Mouse (Mus musculus) neural tube, embryonic 14.5 days (tissue): ENCODE results near the gene Pirb. TPM values are rescaled to one million over a fixed set of nuclear protein-coding genes. Genes with fewer than 3 reads are reported as not detected.

Source experiments
- ATAC-seq: fragments of 200-750 bp; cut with Nextera tagmentation; 2 replicates; pipeline ENCODE4 v1.8.0; 2017; ENCODE audit warnings: low read depth, mild to moderate bottlenecking, moderate TSS enrichment, moderate library complexity
- H3K27ac ChIP-seq: fragments of 300-500 bp; sonication (generic); 2 replicates; pipeline ENCODE4 v1.5.1; 2014; ENCODE audit warnings: low read depth, mild to moderate bottlenecking, control low read depth, low read length, moderate library complexity, mixed read lengths
- H3K27me3 ChIP-seq: fragments of 300-500 bp; sonication (generic); 2 replicates; pipeline ENCODE4 v1.6.1; 2014; ENCODE audit warnings: low read length; ENCODE audit not compliant: control insufficient read depth, insufficient read depth
- H3K36me3 ChIP-seq: fragments of 300-500 bp; sonication (generic); 2 replicates; pipeline ENCODE4 v1.6.1; 2014; ENCODE audit warnings: low read length, mixed read lengths; ENCODE audit not compliant: control insufficient read depth, insufficient read depth
- H3K4me1 ChIP-seq: fragments of 300-500 bp; sonication (generic); 2 replicates; pipeline ENCODE4 v1.6.1; 2014; ENCODE audit warnings: low read length; ENCODE audit not compliant: control insufficient read depth, insufficient read depth
- H3K4me2 ChIP-seq: fragments of 300-500 bp; sonication (generic); 2 replicates; pipeline ENCODE4 v1.6.1; 2014; ENCODE audit warnings: mild to moderate bottlenecking, low read depth, low read length, control low read depth
- H3K4me3 ChIP-seq: fragments of 300-500 bp; sonication (generic); 2 replicates; pipeline ENCODE4 v1.5.1; 2014; ENCODE audit warnings: low read depth, low read length, control low read depth, mixed read lengths
- H3K9ac ChIP-seq: fragments of 300-500 bp; sonication (generic); replicated peaks from 2 replicates; pipeline ENCODE4 v1.6.1; 2014; ENCODE audit warnings: low read depth, mild to moderate bottlenecking, control low read depth, low read length, mixed read lengths
- H3K9me3 ChIP-seq: fragments of 300-500 bp; sonication (generic); 2 replicates; pipeline ENCODE4 v1.6.1; 2016; ENCODE audit warnings: low read length; ENCODE audit not compliant: control insufficient read depth
- WGBS: fragments of 180-500 bp; shearing (Covaris S2); extraction: QIAGEN DNeasy Blood & Tissue Kit; methylation state at CpG from one replicate; pipeline ENCODE4 v1.1.7; 2014; 5-methylcytosine and 5-hydroxymethylcytosine counted together
- polyA plus RNA-seq: library from polyadenylated mRNA; unstranded; fragments of >200 nt; fragmentation: Nextera tagmentation; extraction: Ambion mirVana; gene quantifications from 2 replicates; pipeline ENCODE4 v1.2.1, GENCODE M21; 2014

Pirb gene
- polyA plus RNA-seq, 1 experiment from 2014 or later: 0.12 TPM

DNA sequence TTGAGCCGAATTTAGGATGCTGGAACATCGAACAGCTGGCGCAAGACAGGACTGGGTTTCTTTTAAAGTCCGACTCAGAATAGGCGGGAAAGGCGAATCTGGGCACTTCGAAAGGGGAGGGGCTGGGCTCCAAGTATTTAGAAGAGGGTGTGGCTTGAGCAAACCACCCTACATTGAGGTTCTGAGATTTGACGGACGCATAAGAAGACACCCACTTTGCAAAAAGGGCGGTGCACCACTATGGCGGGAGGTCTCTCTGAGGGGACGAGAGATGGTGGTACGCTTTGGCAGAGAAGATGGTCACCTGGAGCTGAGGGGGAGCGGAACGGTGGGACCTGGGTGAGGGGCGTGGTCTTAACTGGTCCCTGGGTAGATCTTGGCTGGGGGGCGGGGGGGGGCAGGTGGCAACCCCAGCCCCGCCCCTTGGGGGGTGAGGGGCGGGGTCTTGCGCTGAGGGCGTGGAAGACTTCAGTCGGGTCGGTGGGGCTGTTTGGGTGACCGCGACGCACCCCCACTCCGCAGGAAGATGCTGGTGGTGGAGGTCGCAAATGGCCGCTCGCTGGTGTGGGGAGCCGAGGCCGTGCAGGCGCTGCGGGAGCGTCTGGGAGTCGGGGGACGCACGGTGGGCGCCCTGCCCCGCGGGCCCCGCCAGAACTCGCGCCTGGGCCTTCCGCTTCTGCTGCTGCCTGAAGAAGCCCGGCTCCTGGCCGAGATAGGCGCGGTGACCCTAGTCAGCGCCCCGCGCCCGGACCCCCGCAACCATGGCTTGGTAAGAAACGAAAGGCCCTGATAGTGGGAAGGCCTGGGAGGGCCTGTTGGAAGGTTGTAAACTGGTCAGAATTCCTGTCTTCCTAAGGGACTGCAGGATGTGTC is 25.9 kb downstream of the Pirb start:
- Histone ChIP-seq H3K4me3 (peak overlapping the region; percentile 56), H3K4me1 (peaks cover 16% of the 10 kb centered on the region; the same call in 1 of the 2 replicates), H3K9ac (peak overlapping the region; percentile 76), H3K4me2 (peak overlapping the region; percentile 78), H3K27ac (peak overlapping the region; percentile 85), H3K27me3 (no peaks in the 10 kb centered on the region), H3K36me3 (0 out of 2 replicates have a peak, but pooled peaks cover 4% of the 10 kb centered on the region), H3K9me3 (no peaks in the 10 kb centered on the region)
- ATAC-seq: peak; percentile 42
- under 1% methylated on average over 47 of the region's 55 CpGs for WGBS

DNA sequence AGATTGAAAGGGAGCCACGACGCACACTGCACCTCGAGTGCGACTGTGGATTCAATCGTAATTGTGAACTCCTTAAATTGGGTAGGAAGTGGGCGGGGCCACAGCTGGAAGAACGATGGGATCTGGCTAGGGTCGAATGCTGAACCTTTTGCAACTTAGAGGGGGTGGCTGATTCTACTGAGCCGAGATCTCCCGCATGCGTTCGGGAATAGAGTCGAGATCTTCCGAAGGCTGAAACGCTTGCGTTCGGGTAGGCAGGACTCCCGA is 26.4 kb downstream of the Pirb start:
- ATAC-seq: no peak
- under 1% methylated on average over 18 of the region's 18 CpGs for WGBS
- Histone ChIP-seq H3K4me1 (peaks cover 16% of the 10 kb centered on the region; the same call in 1 of the 2 replicates), H3K36me3 (0 out of 2 replicates have a peak, but pooled peaks cover 4% of the 10 kb centered on the region), H3K4me2 (peak overlapping the region; percentile 78), H3K27me3 (no peaks in the 10 kb centered on the region), H3K9me3 (no peaks in the 10 kb centered on the region), H3K9ac (peak overlapping the region; percentile 76), H3K27ac (peak overlapping the region; percentile 85), H3K4me3 (peak overlapping the region; percentile 56)

DNA sequence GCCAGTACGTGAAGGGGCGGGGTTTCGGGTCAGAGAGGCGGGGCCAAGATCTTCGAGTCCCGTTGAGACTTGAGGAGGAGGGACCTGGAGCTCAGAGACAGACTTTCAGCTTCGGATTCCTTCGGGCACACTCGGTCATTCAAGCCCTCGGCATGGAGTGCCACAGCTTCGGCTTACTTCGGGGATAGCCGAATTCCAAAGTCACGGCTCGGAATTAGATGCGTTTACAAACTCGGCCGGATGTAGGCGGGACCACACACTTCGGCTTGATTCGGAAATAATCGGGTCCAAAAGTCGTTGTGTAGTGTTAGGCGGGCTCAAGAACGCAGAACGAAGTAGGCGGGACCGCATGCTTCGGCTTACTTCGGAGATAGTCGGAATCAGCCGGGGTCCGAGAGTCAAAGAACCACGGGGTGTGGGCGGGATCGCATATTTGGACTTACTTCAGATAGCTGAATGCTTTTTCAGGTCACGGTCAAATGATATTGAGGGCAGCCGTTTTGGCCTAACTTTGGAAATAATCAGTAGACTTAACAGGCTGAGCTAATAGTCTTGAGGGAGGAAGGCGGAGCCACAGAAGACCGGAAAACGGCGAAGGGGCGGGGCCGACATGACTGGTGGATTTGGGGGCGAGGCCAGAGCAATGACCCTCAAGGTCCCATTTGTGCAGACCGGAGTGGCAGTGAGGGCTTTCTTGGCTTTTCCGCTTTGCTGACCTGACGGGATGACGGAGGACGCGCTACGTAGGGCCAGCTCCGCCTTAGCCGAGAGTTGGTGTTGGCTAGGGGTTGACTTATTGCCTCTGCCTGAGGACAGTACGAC is 27.0 kb downstream of the Pirb start, which contains the start of gene Mboat7:
Gene Mboat7, minus strand, starts transcription at position 537 of the 822 bp plus-strand sequence.
- Histone ChIP-seq H3K9me3 (no peaks in the 10 kb centered on the region), H3K4me1 (peaks cover 16% of the 10 kb centered on the region; the same call in 1 of the 2 replicates), H3K4me3 (peak within 1 kb of the TSS; percentile 56), H3K27me3 (no peaks in the 10 kb centered on the region), H3K36me3 (0 out of 2 replicates have a peak, but pooled peaks cover 4% of the 10 kb centered on the region), H3K9ac (peak within 1 kb of the TSS; percentile 76), H3K27ac (peak within 1 kb of the TSS; percentile 85), H3K4me2 (peak within 1 kb of the TSS; percentile 78)
- WGBS: under 1% methylated on average over 55 of the region's 55 CpGs
- ATAC-seq: peak; percentile 92

DNA sequence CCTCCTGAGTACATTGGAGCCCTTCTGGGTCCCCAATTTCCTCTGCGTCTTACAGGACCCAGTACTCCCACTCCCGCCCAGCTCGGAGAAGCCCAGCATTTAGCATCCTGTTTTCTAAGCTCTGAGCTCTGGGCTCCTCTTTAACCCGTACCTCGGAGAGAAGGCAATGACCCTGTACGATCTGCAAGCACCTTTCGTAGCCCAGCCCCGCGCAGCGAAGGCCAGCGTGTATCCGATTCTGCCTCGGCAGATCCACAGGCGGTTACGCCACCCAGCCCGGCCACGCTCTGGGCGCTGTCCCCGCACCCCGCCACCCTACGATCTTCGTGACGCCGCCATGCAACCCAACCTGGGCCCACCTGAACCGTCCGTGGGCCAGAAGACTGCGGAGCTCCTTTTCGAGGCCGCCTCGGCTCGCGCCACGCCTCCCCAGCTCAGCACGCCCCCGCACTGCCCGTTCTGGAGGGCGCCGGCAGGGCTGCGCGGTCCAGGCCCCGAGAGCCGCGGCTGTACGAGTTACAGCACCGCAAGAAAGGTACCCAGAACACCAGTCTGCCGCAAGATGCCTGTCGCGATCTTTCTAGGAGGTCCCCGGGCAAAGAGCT is 27.7 kb downstream of the Pirb start, which contains the start of gene Tsen34:
Gene Tsen34, plus strand, starts transcription at position 482 of the 605 bp plus-strand sequence.
- peak; percentile 72 for ATAC-seq
- peaks cover 16% of the 10 kb centered on the region; the same call in 1 of the 2 replicates for H3K4me1 ChIP-seq
- peak within 1 kb of the TSS; percentile 78 for H3K4me2 ChIP-seq
- peak within 1 kb of the TSS; percentile 85 for H3K27ac ChIP-seq
- no peaks in the 10 kb centered on the region for H3K9me3 ChIP-seq
- peak within 1 kb of the TSS; percentile 56 for H3K4me3 ChIP-seq
- peak within 1 kb of the TSS; percentile 76 for H3K9ac ChIP-seq
- no peaks in the 10 kb centered on the region for H3K27me3 ChIP-seq
- under 1% methylated on average over 49 of the region's 49 CpGs for WGBS
- peaks cover 4% of the 10 kb centered on the region; the same call in 1 of the 2 replicates for H3K36me3 ChIP-seq

DNA sequence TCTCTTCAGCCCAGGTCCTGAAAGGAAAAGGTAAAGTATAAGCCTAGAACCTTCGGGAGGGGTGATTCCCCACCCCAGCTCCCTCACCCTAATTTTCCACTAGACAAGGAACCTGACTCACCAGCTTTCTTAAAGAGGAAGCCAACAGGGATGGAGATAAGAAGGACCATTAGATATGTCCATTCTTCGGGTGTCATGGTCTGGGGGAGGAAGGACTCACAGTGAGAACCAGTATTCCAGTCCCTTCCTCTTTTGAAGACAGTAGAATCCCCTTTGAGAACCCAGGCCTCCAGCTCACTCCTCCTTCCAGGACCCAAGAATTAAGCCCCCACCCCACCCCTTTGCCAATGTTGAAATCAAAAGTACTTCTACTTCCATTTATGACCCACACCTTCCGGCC is 28.3 kb downstream of the Pirb start:
- Histone ChIP-seq H3K27me3 (no peaks in the 10 kb centered on the region), H3K4me2 (peak overlapping the region; percentile 78)
- WGBS: 26% methylated on average over 3 of the region's 3 CpGs

DNA sequence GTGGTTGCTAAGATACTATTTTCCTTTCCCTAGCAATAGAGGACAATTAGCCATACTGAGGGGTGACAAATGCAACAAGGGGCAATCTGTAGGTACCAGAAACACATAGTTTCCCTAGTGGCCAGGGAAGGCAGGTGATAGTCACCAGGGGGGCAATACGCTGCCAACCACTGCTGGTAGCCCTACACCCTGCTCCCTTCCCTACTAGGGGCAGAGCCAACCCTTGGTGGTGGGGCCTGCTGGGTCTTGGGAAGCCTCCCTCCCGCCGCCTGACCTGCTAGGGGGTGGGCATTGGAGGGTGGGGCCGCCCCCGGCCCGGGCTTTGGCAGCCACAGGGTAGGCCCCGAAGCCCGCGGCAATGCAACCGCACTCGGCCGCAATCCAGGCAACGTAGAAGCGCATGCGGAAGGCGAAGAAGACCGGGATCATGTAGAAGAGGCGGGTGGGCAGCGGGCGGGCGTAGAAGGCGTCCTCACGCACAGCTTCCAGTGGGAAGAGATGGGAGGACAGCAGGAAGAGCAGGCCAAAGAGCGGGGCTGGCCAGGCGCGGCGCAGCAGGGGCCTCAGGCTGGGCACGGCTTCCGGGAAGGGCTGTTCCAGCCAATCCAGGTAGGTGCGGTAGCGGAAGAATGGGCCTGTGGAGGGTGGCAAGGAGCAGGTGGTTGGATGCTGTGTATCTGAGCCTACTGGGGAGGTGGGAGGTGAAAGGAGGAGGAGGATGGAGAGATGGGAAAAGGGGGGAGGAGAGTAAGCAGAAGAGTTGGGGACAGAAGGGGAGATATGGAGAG is 34.6 kb downstream of the Pirb start:
- H3K27me3 ChIP-seq: no peaks in the 10 kb centered on the region
- ATAC-seq: peak; percentile 16; the same call in 1 of the 2 replicates
- H3K4me2 ChIP-seq: no peak overlapping the region
- 83% methylated on average over 30 of the region's 31 CpGs for WGBS
- no peaks in the 10 kb centered on the region for H3K4me1 ChIP-seq
- no peak overlapping the region for H3K27ac ChIP-seq
- no peak overlapping the region for H3K9ac ChIP-seq
- H3K4me3 ChIP-seq: no peak overlapping the region
- H3K36me3 ChIP-seq: peaks cover 23% of the 10 kb centered on the region
- H3K9me3 ChIP-seq: no peaks in the 10 kb centered on the region

More for the DNA sequence above, 28.3 kb downstream of the Pirb start:
- peaks cover 5% of the 10 kb centered on the region; the same call in 1 of the 2 replicates for H3K36me3 ChIP-seq
- H3K9ac ChIP-seq: peak overlapping the region; percentile 76
- H3K4me3 ChIP-seq: peak overlapping the region; percentile 56
- H3K9me3 ChIP-seq: no peaks in the 10 kb centered on the region
- no peak for ATAC-seq
- peaks cover 16% of the 10 kb centered on the region; the same call in 1 of the 2 replicates for H3K4me1 ChIP-seq
- peak overlapping the region; percentile 85 for H3K27ac ChIP-seq

DNA sequence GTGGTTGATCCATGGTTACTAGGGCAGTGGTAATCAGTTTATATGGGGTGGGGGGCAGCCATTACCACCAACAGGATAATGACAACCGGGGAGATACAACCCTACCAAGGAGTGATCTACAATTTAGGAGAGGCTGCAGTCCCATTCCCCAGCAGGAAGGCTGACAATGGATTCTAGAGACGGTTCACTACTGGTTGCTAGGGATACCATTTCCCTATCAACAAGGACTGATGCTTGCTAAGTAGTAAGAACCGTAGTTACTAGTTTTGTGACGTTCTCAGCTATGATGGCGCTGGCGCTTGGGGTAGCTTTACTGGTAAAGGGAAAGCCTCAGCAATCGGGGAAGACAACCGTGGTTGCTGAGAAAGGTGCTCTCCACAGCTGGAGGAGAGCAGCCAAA is 35.5 kb downstream of the Pirb start:
- Histone ChIP-seq H3K4me1 (no peaks in the 10 kb centered on the region), H3K36me3 (peaks cover 23% of the 10 kb centered on the region), H3K4me3 (no peak overlapping the region), H3K27me3 (no peaks in the 10 kb centered on the region), H3K9ac (no peak overlapping the region), H3K4me2 (no peak overlapping the region), H3K9me3 (no peaks in the 10 kb centered on the region), H3K27ac (peak overlapping the region; percentile 7; the same call in 1 of the 2 replicates)
- WGBS: 69% methylated on average over 8 of the region's 8 CpGs
- no peak for ATAC-seq
